Mouse (Mus musculus) MEL (cell line): Measurements from ENCODE around the gene Caskin1. TPM values are rescaled to one million over a fixed set of nuclear protein-coding genes. Genes with fewer than 3 reads are reported as not detected.

Experiments used
- DNase-seq: peaks from one replicate; pipeline ENCODE4 v3.0.0; 2011; ENCODE audit warnings: low read depth, low spot score
- H3K27ac ChIP-seq: 2 replicates; pipeline ENCODE4 v1.5.1; 2012; ENCODE audit warnings: low read depth, mild to moderate bottlenecking, control low read depth, low read length, moderate library complexity; ENCODE audit not compliant: control insufficient read depth
- H3K27me3 ChIP-seq, 2 experiments: fragments of 150-350 bp in 1 of 2; sonication (generic) in 1 of 2; 2 replicates each; pipeline ENCODE4 v1.6.1; 2012; ENCODE audit warnings: low read length in 2 of 2, mild to moderate bottlenecking in 2 of 2, improper control_type of control experiment in 1 of 2, moderate library complexity in 1 of 2; ENCODE audit not compliant: insufficient read depth in 2 of 2, control insufficient read depth in 1 of 2
- H3K36me3 ChIP-seq, 2 experiments: 2 replicates each; pipeline ENCODE4 v1.6.1; 2012 to 2014; ENCODE audit warnings: low read length in 2 of 2, improper control_type of control experiment in 1 of 2, inconsistent platforms in 1 of 2, mild to moderate bottlenecking in 1 of 2; ENCODE audit not compliant: insufficient read depth in 2 of 2, control insufficient read depth in 1 of 2
- H3K4me1 ChIP-seq, 2 experiments: fragments of 150-350 bp in 1 of 2; sonication (generic) in 1 of 2; 2 replicates each; pipeline ENCODE4 v1.6.1; 2012; ENCODE audit warnings: low read length in 2 of 2, improper control_type of control experiment in 1 of 2, mild to moderate bottlenecking in 1 of 2; ENCODE audit not compliant: insufficient read depth in 2 of 2, control insufficient read depth in 1 of 2
- H3K4me3 ChIP-seq, 2 experiments: fragments of 150-350 bp in 1 of 2; sonication (generic) in 1 of 2; 2 replicates each; pipeline ENCODE4 v1.5.1; 2012; ENCODE audit warnings: low read depth in 2 of 2, low read length in 2 of 2, mild to moderate bottlenecking in 2 of 2, moderate library complexity in 2 of 2, control low read depth in 1 of 2, improper control_type of control experiment in 1 of 2; ENCODE audit not compliant: control insufficient read depth in 1 of 2, insufficient read depth in 1 of 2
- H3K79me2 ChIP-seq: 2 replicates; pipeline ENCODE4 v1.6.1; 2012; ENCODE audit warnings: mild to moderate bottlenecking, low read length, moderate library complexity; ENCODE audit not compliant: control insufficient read depth, poor library complexity, insufficient read depth
- H3K9ac ChIP-seq: 2 replicates; pipeline ENCODE4 v1.6.1; 2012; ENCODE audit warnings: low read depth, mild to moderate bottlenecking, control low read depth, low read length, moderate library complexity; ENCODE audit not compliant: control insufficient read depth, poor library complexity, severe bottlenecking
- H3K9me3 ChIP-seq: fragments of 150-350 bp; sonication (generic); replicated peaks from 2 replicates; pipeline ENCODE4 v1.6.1; 2012; ENCODE audit warnings: mild to moderate bottlenecking, low read length, improper control_type of control experiment, moderate library complexity; ENCODE audit not compliant: insufficient read depth
- EP300 ChIP-seq, 2 experiments: IDR thresholded peaks; 2 replicates each; pipeline ENCODE4 v1.6.1; 2011; ENCODE audit warnings: improper control_type of control experiment in 2 of 2, low read length in 2 of 2, low read depth in 1 of 2, mild to moderate bottlenecking in 1 of 2
- ETS1 ChIP-seq: IDR thresholded peaks from 2 replicates; pipeline ENCODE4 v1.6.1; 2012; ENCODE audit warnings: low read depth, mild to moderate bottlenecking, inconsistent platforms, low read length, improper control_type of control experiment, moderate library complexity
- JUND ChIP-seq: IDR thresholded peaks from 2 replicates; pipeline ENCODE4 v1.6.1; 2011; ENCODE audit warnings: low read depth, mild to moderate bottlenecking, improper control_type of control experiment, low read length
- POLR2AphosphoS2 ChIP-seq: IDR thresholded peaks from 2 replicates; pipeline ENCODE4 v1.6.1; 2011; ENCODE audit warnings: low read length, improper control_type of control experiment
- SIN3A ChIP-seq: IDR thresholded peaks from 2 replicates; pipeline ENCODE4 v1.6.1; 2012; ENCODE audit warnings: low read length, improper control_type of control experiment, inconsistent platforms
- TBP ChIP-seq: IDR thresholded peaks from 2 replicates; pipeline ENCODE4 v1.8.0; 2011; ENCODE audit warnings: low read depth, low read length, improper control_type of control experiment
- TCF12 ChIP-seq: IDR thresholded peaks from 2 replicates; pipeline ENCODE4 v1.6.1; 2014; ENCODE audit warnings: low read depth, mild to moderate bottlenecking, inconsistent platforms, low read length, improper control_type of control experiment, moderate library complexity
- ZKSCAN1 ChIP-seq: IDR thresholded peaks from 2 replicates; pipeline ENCODE4 v1.6.1; 2012; ENCODE audit warnings: low read depth, mild to moderate bottlenecking, inconsistent platforms, low read length, improper control_type of control experiment, moderate library complexity
- ZNF384 ChIP-seq: IDR thresholded peaks from 2 replicates; pipeline ENCODE4 v1.6.1; 2012; ENCODE audit warnings: low read depth, mild to moderate bottlenecking, inconsistent platforms, low read length, improper control_type of control experiment
- polyA plus RNA-seq, 2 experiments: library from polyadenylated mRNA; stranded (reverse) in 1 of 2; unstranded in 1 of 2; fragments of >175 nt in 1 of 2; fragments of >200 nt in 1 of 2; gene quantifications; 2 replicates each; pipeline versions ENCODE4 v1.2.1 to v1.2.4; 2012; ENCODE audit warnings: low replicate concordance in 2 of 2, low read depth in 1 of 2; ENCODE audit not compliant: insufficient read length in 2 of 2, insufficient read depth in 1 of 2, missing spikeins in 1 of 2
- total RNA-seq: library from RNA; depleted of rRNA; stranded (reverse); fragments of 300-350 nt; gene quantifications from 2 replicates; pipeline ENCODE4 v1.2.3, GENCODE M21; 2012

Gene Caskin1
- total and polyA plus RNA-seq, 3 experiments: 0.04 to 0.38 TPM; not detected in 1

GRCm38 (mm10) chr17:24534160-24534718, 45.8 kb downstream of the Caskin1 start, which contains the start of gene Rab26:
TSS of gene Rab26 (minus strand) at chr17:24534210.
- H3K27me3 ChIP-seq: no peaks in the 10 kb centered on the region
- no peak within 1 kb of the TSS for H3K27ac ChIP-seq
- H3K4me3 ChIP-seq: peak within 1 kb of the TSS; percentile 40 to 41
- H3K9ac ChIP-seq: no peak within 1 kb of the TSS
- H3K79me2 ChIP-seq: peaks cover 2% of the 10 kb centered on the region; the same call in 1 of the 2 replicates
- peak; percentile 32 for DNase-seq
- 0 out of 4 replicates have a peak, but pooled peaks cover 0 to 4% of the 10 kb centered on the region in 2 experiments for H3K4me1 ChIP-seq
- no peaks in the 10 kb centered on the region for H3K36me3 ChIP-seq
- TF ChIP-seq TCF12 (peak; percentile 62), SIN3A (peak; percentile 17; the same call in 1 of the 2 replicates), EP300 (IDR thresholded peaks at IDR 0.05; ENCODE audit: low read depth in 1 of 2, low read length in 2 of 2) (peak in 1 of 2 experiments; percentile 42; a peak in 1 of 4 replicates), ZNF384 (no peak), TBP (peak; percentile 91)
- no peaks in the 10 kb centered on the region for H3K9me3 ChIP-seq

DNA sequence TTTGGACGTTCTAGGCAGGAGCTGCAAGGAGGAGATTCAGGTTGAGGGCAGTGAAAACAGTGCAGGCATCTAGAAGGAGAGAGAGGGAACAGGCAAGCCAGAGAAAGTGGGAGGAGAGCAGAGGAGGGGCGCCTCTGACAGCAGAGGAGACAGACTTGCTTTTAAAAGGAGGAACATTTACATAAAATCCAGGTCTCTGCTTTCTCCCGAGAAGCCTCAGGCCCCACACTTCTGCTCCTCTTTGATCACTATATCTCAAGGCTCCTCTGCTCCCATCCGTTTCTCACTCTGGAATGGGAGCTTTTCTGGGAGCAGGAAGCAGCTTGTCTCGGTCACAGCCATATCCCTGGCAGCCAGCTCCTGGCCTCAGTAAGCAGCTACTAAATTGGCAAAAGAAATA, 46.9 kb downstream of the Caskin1 start:
- no peaks in the 10 kb centered on the region for H3K79me2 ChIP-seq
- no peaks in the 10 kb centered on the region for H3K9me3 ChIP-seq
- no peaks in the 10 kb centered on the region for H3K36me3 ChIP-seq
- DNase-seq: no peak
- no peak overlapping the region for H3K9ac ChIP-seq
- no peak overlapping the region for H3K27ac ChIP-seq
- H3K4me3 ChIP-seq: no peak overlapping the region
- H3K27me3 ChIP-seq: no peaks in the 10 kb centered on the region
- no peaks in the 10 kb centered on the region for H3K4me1 ChIP-seq
- TF ChIP-seq POLR2AphosphoS2: no peak
- TF ChIP-seq ETS1: no peak
- no peak for TF ChIP-seq JUND
- TF ChIP-seq ZKSCAN1: no peak

DNA sequence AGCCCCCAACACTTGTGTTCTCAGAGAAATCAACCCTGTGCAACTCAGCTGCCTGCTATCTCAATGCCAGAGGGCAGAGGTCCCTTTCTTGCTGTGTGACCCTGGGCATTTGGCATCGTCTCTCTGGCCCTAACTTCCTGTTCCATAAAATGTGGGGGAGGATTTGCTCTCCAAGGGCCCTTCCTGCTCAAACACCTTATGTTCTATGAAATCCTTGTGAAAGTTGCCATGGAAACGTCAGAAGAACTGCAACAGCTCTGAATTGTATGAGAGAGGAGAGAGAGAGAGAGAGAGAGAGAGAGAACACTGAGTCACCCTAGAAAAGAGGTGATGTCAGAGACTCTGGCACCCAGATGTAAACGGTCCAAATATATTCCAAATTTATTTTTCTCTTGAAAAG, 49.1 kb downstream of the Caskin1 start:
- DNase-seq: no peak
- Histone ChIP-seq H3K4me1 (no peaks in the 10 kb centered on the region), H3K27me3 (no peaks in the 10 kb centered on the region), H3K27ac (no peak overlapping the region), H3K36me3 (no peaks in the 10 kb centered on the region), H3K9me3 (no peaks in the 10 kb centered on the region), H3K79me2 (no peaks in the 10 kb centered on the region), H3K4me3 (no peak overlapping the region), H3K9ac (no peak overlapping the region)
- peak; percentile 88; the same call in 1 of the 2 replicates for TF ChIP-seq JUND
- no peak for TF ChIP-seq POLR2AphosphoS2
